Mouse (Mus musculus) hematopoietic stem cell, adult 5-6 weeks (primary cell): ENCODE results near the gene Naa40. TPM values are rescaled to one million over a fixed set of nuclear protein-coding genes. Genes with fewer than 3 reads are reported as not detected.
A peak's percentile ranks its signal among the peaks of the same experiment; 100 is the strongest.

Source experiments
- ATAC-seq, 2 experiments: fragments of 125-278 bp in 1 of 2; replicated peaks in 1 of 2; 2 replicates each; pipeline ENCODE4 v1.8.0; 2016 to 2017; ENCODE audit warnings: inconsistent platforms in 2 of 2, mild to moderate bottlenecking in 2 of 2, moderate number of reproducible peaks in 2 of 2, low read depth in 1 of 2, moderate TSS enrichment in 1 of 2; ENCODE audit not compliant: low FRiP score in 2 of 2, poor library complexity in 2 of 2, severe bottlenecking in 2 of 2, insufficient read depth in 1 of 2, low TSS enrichment in 1 of 2
- total RNA-seq: library from RNA; stranded (forward); fragments of 172-1452, 232-1000 nt; gene quantifications from 2 replicates; pipeline ENCODE4 v1.2.3, GENCODE M21; 2017

Gene Naa40
- total RNA-seq, 1 experiment from 2014 or later: 43.1 TPM

DNA sequence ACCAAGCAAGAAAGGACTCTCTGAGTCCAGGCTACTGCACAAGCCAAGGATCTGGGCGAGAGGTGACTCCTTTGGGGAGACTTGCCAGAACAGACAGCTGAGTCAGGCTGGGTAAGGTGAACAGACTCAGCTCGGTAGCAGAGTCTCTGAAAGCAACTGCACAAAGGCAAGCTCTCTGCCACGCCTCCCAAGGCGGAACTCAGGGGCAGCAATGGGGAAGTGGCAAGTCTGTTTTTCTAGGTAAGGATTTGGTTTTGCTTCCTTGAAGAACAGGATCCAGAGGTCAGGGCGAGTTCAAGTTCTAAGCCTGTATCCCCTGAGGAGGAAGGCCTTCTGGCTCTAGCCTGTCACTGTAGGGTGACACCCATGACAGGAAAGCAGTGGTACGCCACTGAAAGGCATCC lies 14.5 kb downstream of the Naa40 start:
- ATAC-seq: peak; percentile 71 to 90

GRCm38 (mm10) chr19:7225096-7225690 lies 15.8 kb downstream of the Naa40 start:
- no peak for ATAC-seq

- no peak for ATAC-seq
These were observed 16.7 kb downstream of the Naa40 start for GRCm38 (mm10) chr19:7224253-7224652.

- ATAC-seq: no peak
These were observed 17.5 kb downstream of the Naa40 start for GRCm38 (mm10) chr19:7223488-7223887.

- ATAC-seq: no peak
These were observed 18.8 kb downstream of the Naa40 start for GRCm38 (mm10) chr19:7222196-7222595.

DNA sequence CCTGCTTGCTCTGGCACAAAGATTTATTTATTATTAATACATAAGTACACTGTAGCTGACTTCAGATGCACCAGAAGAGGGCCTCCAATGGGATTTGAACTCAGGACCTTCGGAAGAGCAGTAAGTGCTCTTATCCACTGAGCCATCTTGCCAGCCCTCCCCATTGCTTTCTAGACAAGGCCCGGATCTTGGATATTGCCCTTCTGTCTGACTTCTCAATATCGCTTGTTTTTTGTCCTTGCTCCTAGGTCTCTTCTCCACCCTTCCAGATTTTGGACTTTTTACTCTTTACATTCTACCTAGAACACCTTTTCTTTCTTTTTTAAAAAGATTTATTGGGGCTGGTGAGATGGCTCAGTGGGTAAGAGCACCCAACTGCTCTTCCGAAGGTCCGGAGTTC lies 22.2 kb downstream of the Naa40 start:
- ATAC-seq: no peak

- ATAC-seq: peak in 1 of 2 experiments; percentile 23; a peak in 1 of 4 replicates
These were observed 23.1 kb downstream of the Naa40 start for GRCm38 (mm10) chr19:7217926-7218267.

- peak; percentile 99 for ATAC-seq
These were observed 23.6 kb downstream of the Naa40 start, which contains the start of gene Cox8a for GRCm38 (mm10) chr19:7217162-7217925. Gene Cox8a (minus strand): TSS chr19:7217616.

DNA sequence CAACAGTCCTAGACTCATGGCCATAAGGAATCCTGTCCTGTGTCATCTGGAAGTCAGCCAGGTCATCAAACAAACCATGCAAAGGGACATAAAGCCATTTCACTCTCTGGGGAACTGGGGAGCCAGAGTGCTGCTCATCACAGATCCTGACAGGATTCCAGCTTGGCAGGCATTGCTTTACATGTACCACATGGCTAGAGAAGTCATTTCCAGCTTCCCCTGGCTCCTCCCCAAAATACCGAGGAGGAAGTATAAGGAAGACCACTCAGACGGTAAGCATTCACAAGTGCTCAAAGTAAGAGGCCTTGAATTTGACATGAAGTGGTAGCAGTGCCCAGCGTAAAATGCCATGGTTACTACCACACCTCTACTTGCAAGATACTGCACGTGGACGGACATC lies 26.5 kb downstream of the Naa40 start:
- no peak for ATAC-seq

DNA sequence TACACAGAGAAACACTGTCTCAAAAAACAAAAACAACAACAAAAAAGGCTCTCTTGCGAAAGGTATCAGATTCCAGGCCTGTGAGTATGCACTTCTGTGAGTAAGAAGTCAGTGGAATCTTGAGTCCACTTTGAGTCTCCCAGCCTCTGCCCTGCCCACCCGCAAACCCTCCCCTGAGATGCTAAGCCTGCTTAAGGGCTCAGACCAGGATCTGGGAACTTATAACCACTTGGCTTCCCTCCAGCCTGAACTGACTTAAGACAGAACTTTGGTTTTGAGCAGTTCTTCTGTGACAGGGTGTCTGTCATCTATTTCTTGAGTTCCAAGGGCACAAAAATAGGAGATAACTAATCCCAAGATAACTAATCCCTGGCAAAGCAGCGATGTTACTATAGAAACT lies 28.0 kb downstream of the Naa40 start:
- no peak for ATAC-seq

GRCm38 (mm10) chr19:7212216-7212615 lies 28.8 kb downstream of the Naa40 start:
- no peak for ATAC-seq

- ATAC-seq: no peak
These were observed 30.9 kb downstream of the Naa40 start for GRCm38 (mm10) chr19:7209907-7210646.

- peak; percentile 96 for ATAC-seq
These were observed 34.9 kb downstream of the Naa40 start, which contains the start of gene Otub1 for GRCm38 (mm10) chr19:7205753-7206736. Gene Otub1 (minus strand): TSS chr19:7206316.

DNA sequence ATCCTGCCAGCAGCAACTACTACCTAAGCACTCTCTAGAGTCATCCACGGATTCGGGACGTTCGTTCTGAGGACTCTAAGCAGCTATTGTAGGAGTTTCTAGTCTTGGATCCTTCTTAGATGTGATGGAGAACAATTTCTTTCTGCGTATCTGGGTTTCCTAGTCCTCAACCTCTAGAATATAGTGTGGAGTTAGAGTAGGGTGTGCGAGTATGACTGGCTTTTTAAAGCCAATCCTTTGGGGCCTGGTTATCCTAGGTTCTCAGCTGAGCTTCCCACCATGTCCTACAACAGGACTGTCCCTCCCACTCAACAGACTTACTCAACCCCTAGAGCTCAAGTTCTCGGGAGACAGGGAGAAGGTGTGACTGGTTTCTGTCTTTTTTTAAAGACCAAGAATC lies 35.7 kb downstream of the Naa40 start:
- ATAC-seq: no peak

- ATAC-seq: no peak
These were observed 36.1 kb downstream of the Naa40 start for GRCm38 (mm10) chr19:7204898-7205297.

DNA sequence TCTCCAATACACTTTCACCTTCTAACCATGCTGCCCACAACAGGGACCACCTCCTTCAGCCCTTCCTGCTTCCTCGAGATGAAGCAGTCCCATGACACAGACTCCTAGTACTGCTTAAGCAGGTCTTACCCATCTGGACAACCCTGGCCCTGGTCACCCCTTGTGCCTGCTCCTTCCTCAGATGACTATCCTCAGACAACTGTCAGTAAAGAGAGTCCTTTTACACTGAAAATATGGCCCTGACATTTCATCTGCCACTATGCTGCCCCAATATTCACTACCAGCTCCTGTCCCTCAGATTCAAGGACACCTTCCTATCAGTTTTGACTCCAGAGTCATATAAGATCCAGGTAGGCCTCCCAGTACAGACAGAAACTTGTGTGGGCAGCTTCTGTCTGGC lies 40.6 kb downstream of the Naa40 start:
- ATAC-seq: no peak

DNA sequence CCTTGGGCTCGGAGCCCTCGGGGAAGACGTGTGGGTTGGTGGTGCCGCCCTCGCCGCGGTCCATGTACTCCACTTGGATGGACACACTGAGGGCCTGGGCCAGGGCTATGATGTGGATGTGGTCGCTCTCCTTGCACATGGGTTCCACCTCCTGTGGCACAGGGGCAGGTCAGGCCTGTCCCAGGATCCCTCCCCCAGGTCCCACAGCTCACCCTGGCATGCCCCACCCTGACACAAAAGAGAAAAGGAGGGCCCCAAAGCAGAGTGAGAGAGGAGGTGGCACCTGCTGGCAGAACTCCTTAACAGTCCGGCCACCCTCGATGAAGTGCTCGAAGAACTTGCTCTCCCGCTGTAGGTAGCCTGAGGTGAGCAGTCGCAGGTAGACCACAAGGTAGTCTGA lies 41.9 kb downstream of the Naa40 start:
- ATAC-seq: no peak
